Mouse (Mus musculus) bone marrow macrophage, adult 2 months (primary cell): Measurements from ENCODE around the gene Ddx19b. TPM values are rescaled to one million over a fixed set of nuclear protein-coding genes. Genes with fewer than 3 reads are reported as not detected.
"Not testable (repeated sequence)": the region's sequence is repeated elsewhere in the genome, so short reads cannot be mapped to it uniquely, and the experiment has no call there.

Experiments used
- H3K27ac ChIP-seq: 2 replicates; pipeline ENCODE4 v1.5.1; 2012; ENCODE audit warnings: low read depth, low read length; ENCODE audit not compliant: insufficient read depth
- H3K4me1 ChIP-seq: 2 replicates; pipeline ENCODE4 v1.6.1; 2012; ENCODE audit warnings: low read length; ENCODE audit not compliant: control insufficient read depth, insufficient read depth
- H3K4me3 ChIP-seq: 2 replicates; pipeline ENCODE4 v1.5.1; 2012; ENCODE audit warnings: mild to moderate bottlenecking, low read length, moderate library complexity; ENCODE audit not compliant: insufficient read depth
- CTCF ChIP-seq: IDR thresholded peaks from 2 replicates; pipeline ENCODE4 v1.5.1; 2012; ENCODE audit warnings: low read depth, mild to moderate bottlenecking, low read length, moderate library complexity
- POLR2A ChIP-seq: IDR thresholded peaks from 2 replicates; pipeline ENCODE4 v1.6.1; 2012; ENCODE audit warnings: mild to moderate bottlenecking, low read depth, low read length, borderline replicate concordance
- polyA plus RNA-seq: library from polyadenylated mRNA; stranded (reverse); fragments of >200 nt; gene quantifications from 2 replicates; pipeline ENCODE4 v1.2.4, GENCODE M21; 2012; ENCODE audit not compliant: missing spikeins, insufficient read depth, insufficient read length

The Ddx19b gene
- polyA plus RNA-seq, 1 experiment, result 6.4 TPM

GRCm38 (mm10) chr8:110997547-110998531, 33.7 kb downstream of the Ddx19b start, which contains the start of gene Ddx19a:
TSS of gene Ddx19a (minus strand) at chr8:110997800.
- Histone ChIP-seq H3K4me3 (peak within 1 kb of the TSS; percentile 85), H3K27ac (peak within 1 kb of the TSS; percentile 59), H3K4me1 (peaks cover 2% of the 10 kb centered on the region)
- TF ChIP-seq POLR2A (no peak), CTCF (no peak)

DNA sequence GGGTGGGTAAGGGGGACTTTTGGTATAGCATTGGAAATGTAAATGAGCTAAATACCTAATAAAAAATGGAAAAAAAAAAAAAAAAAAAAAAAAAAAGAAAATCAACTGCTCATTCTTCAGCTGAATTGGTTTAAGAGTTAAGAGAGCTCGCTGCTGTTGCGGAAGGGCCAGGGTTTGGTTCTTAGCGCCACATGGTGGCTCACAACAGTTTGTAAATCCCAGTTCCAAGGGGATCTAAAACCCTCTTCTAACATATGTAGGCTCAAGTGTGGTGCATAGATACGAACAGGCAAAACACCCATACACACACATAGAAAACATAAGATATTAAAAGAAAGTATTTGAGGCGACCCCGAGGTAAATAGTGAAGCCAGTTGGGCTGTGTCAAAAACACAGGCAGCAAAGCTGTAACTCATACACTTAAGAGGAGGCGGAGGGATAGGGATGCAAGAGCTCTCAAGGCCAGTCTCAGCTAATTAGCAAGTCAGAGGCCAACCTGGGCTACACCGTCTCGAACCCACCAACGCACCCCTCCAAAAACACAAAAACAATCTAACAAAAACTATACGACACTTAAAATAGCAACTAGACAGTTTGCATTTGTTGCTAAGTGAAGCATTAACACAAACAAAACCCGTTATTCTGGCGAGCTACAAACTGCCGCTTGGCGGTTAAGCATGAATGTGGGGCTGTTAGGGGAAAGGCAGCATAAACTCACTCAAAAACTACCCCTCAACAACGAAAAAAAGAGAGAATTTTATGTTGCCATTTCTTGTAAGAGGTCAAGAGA, 34.7 kb downstream of the Ddx19b start:
- no peak overlapping the region for H3K27ac ChIP-seq
- peaks cover 2% of the 10 kb centered on the region for H3K4me1 ChIP-seq
- peak overlapping the region; percentile 85 for H3K4me3 ChIP-seq
- no peak for TF ChIP-seq CTCF
- TF ChIP-seq POLR2A, result no peak

DNA sequence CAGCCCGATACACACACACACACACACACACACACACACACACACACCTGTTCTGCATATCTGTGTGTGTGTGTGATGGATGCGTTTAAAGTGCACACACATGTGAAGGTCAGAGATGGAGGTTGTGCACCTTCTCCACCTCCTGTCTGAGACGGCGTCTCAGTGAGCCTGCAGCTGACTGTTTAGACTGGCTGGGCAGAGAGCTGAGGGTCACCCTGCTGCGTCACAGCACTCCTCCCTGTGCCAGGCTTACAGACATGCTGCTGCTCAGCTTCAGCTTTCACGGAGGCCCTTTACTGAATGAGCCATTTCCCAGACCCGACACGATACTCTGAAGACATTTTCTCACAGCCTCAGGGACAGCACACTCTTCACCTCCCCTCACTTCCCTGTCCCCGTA, 41.5 kb downstream of the Ddx19b start:
- Histone ChIP-seq H3K4me3 (no peak overlapping the region), H3K4me1 (no peaks in the 10 kb centered on the region; the same call in 1 of the 2 replicates), H3K27ac (no peak overlapping the region)
- no peak for TF ChIP-seq CTCF
- TF ChIP-seq POLR2A, result no peak

GRCm38 (mm10) chr8:110987805-110988744, 43.5 kb downstream of the Ddx19b start:
- TF ChIP-seq POLR2A, result no peak
- TF ChIP-seq CTCF, result no peak
- no peak overlapping the region for H3K27ac ChIP-seq
- H3K4me1 ChIP-seq, result no peaks in the 10 kb centered on the region; the same call in 1 of the 2 replicates
- H3K4me3 ChIP-seq, result no peak overlapping the region

DNA sequence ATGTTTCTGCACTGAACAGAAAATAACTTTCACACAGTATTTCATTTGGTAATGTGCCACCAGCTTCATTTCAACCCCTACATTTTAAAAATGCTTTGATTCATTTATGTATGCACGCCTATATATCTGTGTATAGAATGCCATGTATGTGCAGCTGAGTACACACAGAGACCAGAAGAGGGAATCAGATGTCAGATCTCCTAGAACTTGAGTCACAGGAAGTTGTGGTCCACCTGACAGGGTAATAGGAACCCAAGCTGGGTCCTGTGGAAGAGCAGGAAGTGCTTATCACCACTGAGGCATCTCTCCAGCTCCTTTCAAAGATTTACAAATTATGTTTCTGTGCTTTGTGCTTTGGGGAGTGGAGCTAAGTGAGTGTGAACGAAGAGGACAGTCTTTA, 50.2 kb downstream of the Ddx19b start:
- TF ChIP-seq POLR2A (no peak), CTCF (no peak)
- H3K27ac ChIP-seq, result no peak overlapping the region
- H3K4me1 ChIP-seq, result no peaks in the 10 kb centered on the region
- H3K4me3 ChIP-seq, result no peak overlapping the region

DNA sequence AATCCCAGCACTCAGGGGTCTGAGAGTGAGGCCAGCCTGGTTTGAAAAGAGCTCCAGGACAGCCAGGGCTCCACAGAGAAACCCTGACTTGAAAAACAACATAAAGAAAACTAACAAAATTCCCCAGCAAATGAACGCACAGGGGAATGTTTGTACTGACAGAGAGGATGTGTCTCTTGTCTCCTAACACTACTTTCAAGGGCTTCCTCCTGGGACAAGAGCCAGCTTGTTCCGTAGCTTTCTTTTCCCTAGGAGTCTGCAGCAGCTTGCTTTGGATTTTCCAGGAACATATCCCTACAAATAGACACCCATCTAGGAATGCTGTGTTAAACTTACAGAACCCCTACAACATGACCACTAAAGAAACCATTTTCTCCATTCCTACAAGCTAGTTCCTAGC, 53.6 kb downstream of the Ddx19b start:
- H3K27ac ChIP-seq, H3K4me1 ChIP-seq, H3K4me3 ChIP-seq: not testable (repeated sequence)

DNA sequence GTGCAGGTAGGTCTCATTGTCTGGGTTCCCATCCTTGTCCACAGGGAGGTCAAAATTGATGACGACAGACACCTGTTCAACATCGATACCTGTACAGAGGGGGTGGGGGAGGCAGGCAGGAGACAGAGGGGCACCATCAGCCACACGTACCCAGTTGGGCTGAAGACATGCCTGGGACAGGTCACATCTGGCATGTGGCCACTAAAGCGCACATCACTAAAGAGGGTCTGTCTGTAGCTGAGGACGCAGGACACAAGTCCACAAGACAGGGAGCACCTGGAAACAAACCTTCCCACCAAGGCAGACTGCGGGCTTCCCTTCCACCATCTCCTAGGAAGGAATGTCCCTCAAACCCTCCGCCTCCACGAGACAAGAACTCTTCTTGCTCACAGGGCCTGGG, 55.0 kb downstream of the Ddx19b start:
- not testable (repeated sequence) for H3K27ac ChIP-seq, H3K4me3 ChIP-seq, H3K4me1 ChIP-seq

GRCm38 (mm10) chr8:110969910-110970770, 61.4 kb downstream of the Ddx19b start:
- H3K4me3 ChIP-seq, result peak overlapping the region; percentile 84
- peaks cover 19% of the 10 kb centered on the region for H3K4me1 ChIP-seq
- TF ChIP-seq CTCF (no peak), POLR2A (no peak)
- H3K27ac ChIP-seq, result no peak overlapping the region

- Histone ChIP-seq H3K4me3 (no peak overlapping the region), H3K4me1 (peaks cover 19% of the 10 kb centered on the region), H3K27ac (no peak overlapping the region)
- TF ChIP-seq CTCF (no peak), POLR2A (no peak)
Observed at GRCm38 (mm10) chr8:110967326-110967725, 64.2 kb downstream of the Ddx19b start.
